Mouse (Mus musculus) myocyte (in vitro differentiated cells): ENCODE results near the gene Clec4a1. TPM values are rescaled to one million over a fixed set of nuclear protein-coding genes. Genes with fewer than 3 reads are reported as not detected.

ENCODE experiments used
- H3K27me3 ChIP-seq: one replicate; pipeline ENCODE4 v1.6.1; 2011; ENCODE audit not compliant: control insufficient read depth, insufficient read depth, insufficient read length
- H3K36me3 ChIP-seq: one replicate; pipeline ENCODE4 v1.6.1; 2011; ENCODE audit not compliant: control insufficient read depth, insufficient read depth
- H3K4me2 ChIP-seq: one replicate; pipeline ENCODE4 v1.6.1; 2011; ENCODE audit warnings: low read depth, control low read depth
- H3K4me3 ChIP-seq: one replicate; pipeline ENCODE4 v1.5.1; 2011; ENCODE audit warnings: mild to moderate bottlenecking, control low read depth, moderate library complexity
- H3K79me2 ChIP-seq: one replicate; pipeline ENCODE4 v1.6.1; 2011; ENCODE audit not compliant: control insufficient read depth, insufficient read depth
- H3ac ChIP-seq: one replicate; pipeline ENCODE4 v1.6.1; 2011; ENCODE audit not compliant: control insufficient read depth, insufficient read length
- CEBPB ChIP-seq: IDR thresholded peaks from 2 replicates; pipeline ENCODE4 v1.6.1; 2011; ENCODE audit warnings: mild to moderate bottlenecking, moderate library complexity; ENCODE audit not compliant: poor library complexity, insufficient read depth, severe bottlenecking
- E2F4 ChIP-seq: IDR thresholded peaks from one replicate; pipeline ENCODE4 v1.6.1; 2011; ENCODE audit warnings: mild to moderate bottlenecking, control low read depth, moderate library complexity; ENCODE audit not compliant: insufficient read depth
- MAX ChIP-seq: IDR thresholded peaks from one replicate; pipeline ENCODE4 v1.6.1; 2011; ENCODE audit warnings: low read depth, mild to moderate bottlenecking, control low read depth
- MYOD1 ChIP-seq, 3 experiments: IDR thresholded peaks; one replicate each; pipeline ENCODE4 v1.6.1; 2011; ENCODE audit warnings: control low read depth in 2 of 3, low read depth in 2 of 3, mild to moderate bottlenecking in 2 of 3, moderate library complexity in 1 of 3; ENCODE audit not compliant: insufficient read length in 2 of 3, control insufficient read depth in 1 of 3
- MYOG ChIP-seq, 3 experiments: IDR thresholded peaks; one replicate each; pipeline ENCODE4 v1.6.1; 2011; ENCODE audit warnings: control low read depth in 2 of 3, low read depth in 2 of 3, mild to moderate bottlenecking in 2 of 3; ENCODE audit not compliant: insufficient read length in 2 of 3, control insufficient read depth in 1 of 3, insufficient read depth in 1 of 3
- POLR2A ChIP-seq: IDR thresholded peaks from one replicate; pipeline ENCODE4 v1.6.1; 2011; ENCODE audit warnings: low read depth, mild to moderate bottlenecking, control low read depth, moderate library complexity; ENCODE audit not compliant: insufficient read length
- POLR2AphosphoS2 ChIP-seq: IDR thresholded peaks from one replicate; pipeline ENCODE4 v1.6.1; 2011; ENCODE audit warnings: low read depth, control low read depth; ENCODE audit not compliant: insufficient read length
- REST ChIP-seq: IDR thresholded peaks from one replicate; pipeline ENCODE4 v1.6.1; 2011; ENCODE audit warnings: mild to moderate bottlenecking, control low read depth, moderate library complexity; ENCODE audit not compliant: insufficient read depth, insufficient read length
- SRF ChIP-seq: IDR thresholded peaks from one replicate; pipeline ENCODE4 v1.6.1; 2011; ENCODE audit warnings: low read depth; ENCODE audit not compliant: control insufficient read depth, insufficient read length
- TCF12 ChIP-seq: IDR thresholded peaks from one replicate; pipeline ENCODE4 v1.6.1; 2011; ENCODE audit warnings: mild to moderate bottlenecking, control low read depth; ENCODE audit not compliant: poor library complexity, insufficient read depth, severe bottlenecking
- TCF3 ChIP-seq: IDR thresholded peaks from one replicate; pipeline ENCODE4 v1.6.1; 2011; ENCODE audit warnings: low read depth, control low read depth; ENCODE audit not compliant: insufficient read length
- USF1 ChIP-seq: IDR thresholded peaks from one replicate; pipeline ENCODE4 v1.6.1; 2011; ENCODE audit warnings: low read depth, mild to moderate bottlenecking, control low read depth, moderate library complexity
- polyA plus RNA-seq: library from polyadenylated mRNA; unstranded; fragments of >200 nt; fragmentation: generic; extraction: Trizol; gene quantifications from one replicate; pipeline ENCODE4 v1.2.1, GENCODE M21; 2012; ENCODE audit warnings: missing spikeins

Clec4a1 gene
- polyA plus RNA-seq, 1 experiment, result not detected

DNA sequence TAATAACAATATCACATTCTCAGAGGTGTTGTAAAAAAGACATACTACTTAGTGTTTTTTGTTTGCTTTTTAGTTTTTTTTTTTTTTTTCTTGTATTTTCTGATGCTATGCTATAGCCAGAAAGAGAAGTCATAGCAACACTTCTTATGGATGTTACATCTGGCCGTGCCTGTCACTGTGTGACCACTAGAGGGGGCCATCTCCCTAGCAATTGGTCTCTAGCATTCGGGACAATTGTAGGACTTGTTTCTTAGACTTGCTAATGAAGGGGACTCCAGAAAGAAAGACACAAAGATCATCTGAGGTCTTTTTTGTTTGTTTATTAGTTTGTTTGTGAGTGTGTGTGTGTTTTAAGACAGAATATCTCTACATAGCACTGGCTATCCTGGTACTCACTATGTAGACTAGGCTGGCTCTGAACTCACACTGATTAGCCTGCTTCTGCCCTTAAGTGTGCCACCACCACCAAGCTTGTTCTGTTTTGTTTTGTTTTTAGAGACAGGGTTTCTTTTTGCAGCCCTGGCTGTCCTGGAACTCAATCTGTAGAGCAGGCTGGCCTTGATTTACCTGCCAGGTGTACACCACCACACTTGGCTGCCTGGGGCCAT is 29.1 kb upstream of the Clec4a1 start:
- Histone ChIP-seq H3K36me3 (peaks cover 21% of the 10 kb centered on the region), H3K4me2 (no peak overlapping the region), H3ac (no peak overlapping the region), H3K4me3 (no peak overlapping the region), H3K27me3 (no peaks in the 10 kb centered on the region), H3K79me2 (no peaks in the 10 kb centered on the region)
- TF ChIP-seq MYOD1 (IDR thresholded peaks at IDR 0.05; ENCODE audit: control insufficient read depth in 1 of 3, insufficient read length in 2 of 3, low read depth in 2 of 3), result no peak
- TF ChIP-seq TCF3, result no peak
- TF ChIP-seq MAX, result no peak
- TF ChIP-seq MYOG (IDR thresholded peaks at IDR 0.05; ENCODE audit: control insufficient read depth in 1 of 3, insufficient read depth in 1 of 3, insufficient read length in 2 of 3, low read depth in 2 of 3), result no peak
- TF ChIP-seq E2F4, result no peak
- no peak for TF ChIP-seq CEBPB
- no peak for TF ChIP-seq TCF12
- TF ChIP-seq POLR2AphosphoS2, result no peak
- TF ChIP-seq SRF, result no peak
- no peak for TF ChIP-seq REST
- TF ChIP-seq USF1, result no peak

DNA sequence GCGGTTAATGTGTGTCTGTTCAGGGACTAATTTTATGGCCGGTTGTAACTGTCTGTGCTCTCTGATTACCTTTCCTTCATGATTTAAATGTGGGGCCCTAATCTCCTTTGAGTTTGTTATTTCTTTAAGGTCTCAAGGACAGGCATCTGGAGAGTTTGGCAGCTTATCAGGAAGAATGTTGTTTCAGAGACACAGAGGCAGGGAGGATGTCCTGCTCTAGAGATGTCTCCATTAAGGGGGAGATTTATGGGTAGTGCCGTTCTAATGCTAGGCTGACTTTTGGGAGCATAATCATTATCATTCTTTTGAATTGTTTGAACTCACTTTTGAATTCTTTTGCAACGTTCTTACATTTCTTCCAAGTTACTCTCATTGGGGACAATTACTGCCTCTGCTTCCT is 1.7 kb upstream of the Clec4a1 start:
- no peaks in the 10 kb centered on the region for H3K79me2 ChIP-seq
- no peak overlapping the region for H3ac ChIP-seq
- no peak overlapping the region for H3K4me2 ChIP-seq
- no peaks in the 10 kb centered on the region for H3K27me3 ChIP-seq
- no peak overlapping the region for H3K4me3 ChIP-seq
- no peak for TF ChIP-seq POLR2A
- no peak for TF ChIP-seq CEBPB
- TF ChIP-seq POLR2AphosphoS2, result no peak
- no peak for TF ChIP-seq USF1
- TF ChIP-seq MAX, result no peak
- TF ChIP-seq REST, result no peak
- no peak for TF ChIP-seq TCF3
- no peak for TF ChIP-seq MYOG (IDR thresholded peaks at IDR 0.05; ENCODE audit: control insufficient read depth in 1 of 3, insufficient read depth in 1 of 3, insufficient read length in 2 of 3, low read depth in 2 of 3)
- no peak for TF ChIP-seq TCF12
- no peak for TF ChIP-seq E2F4
- no peak for TF ChIP-seq SRF
- no peak for TF ChIP-seq MYOD1 (IDR thresholded peaks at IDR 0.05; ENCODE audit: control insufficient read depth in 1 of 3, insufficient read length in 2 of 3, low read depth in 2 of 3)
- H3K36me3 ChIP-seq, result no peaks in the 10 kb centered on the region

DNA sequence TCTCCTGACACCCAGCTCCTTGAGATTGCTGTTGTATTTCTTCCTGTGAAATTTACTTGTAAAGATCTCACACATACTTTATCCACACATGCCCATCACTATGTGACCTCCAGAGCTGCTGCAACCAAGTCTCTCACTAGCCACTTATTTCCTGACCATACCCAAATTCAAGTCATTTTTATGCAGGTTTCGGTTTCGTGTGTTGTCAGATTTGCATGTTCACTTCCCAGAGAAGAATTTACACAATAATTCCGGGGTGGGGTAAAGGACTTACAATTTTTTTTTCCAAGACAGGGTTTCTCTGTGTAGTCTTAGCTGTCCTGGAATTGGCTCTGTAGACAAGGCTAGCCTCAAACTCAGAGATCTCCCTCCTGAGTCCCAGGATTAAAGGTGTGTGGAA is 13.2 kb downstream of the Clec4a1 start:
- TF ChIP-seq POLR2A (no peak), SRF (no peak), MYOG (IDR thresholded peaks at IDR 0.05; ENCODE audit: control insufficient read depth in 1 of 3, insufficient read depth in 1 of 3, insufficient read length in 2 of 3, low read depth in 2 of 3) (no peak), MAX (no peak), CEBPB (no peak), TCF3 (no peak), TCF12 (no peak), E2F4 (no peak), MYOD1 (IDR thresholded peaks at IDR 0.05; ENCODE audit: control insufficient read depth in 1 of 3, insufficient read length in 2 of 3, low read depth in 2 of 3) (no peak), REST (no peak), POLR2AphosphoS2 (no peak), USF1 (no peak)
- no peak overlapping the region for H3ac ChIP-seq
- H3K27me3 ChIP-seq, result no peaks in the 10 kb centered on the region
- H3K36me3 ChIP-seq, result no peaks in the 10 kb centered on the region
- H3K4me3 ChIP-seq, result no peak overlapping the region
- no peak overlapping the region for H3K4me2 ChIP-seq
- H3K79me2 ChIP-seq, result no peaks in the 10 kb centered on the region

DNA sequence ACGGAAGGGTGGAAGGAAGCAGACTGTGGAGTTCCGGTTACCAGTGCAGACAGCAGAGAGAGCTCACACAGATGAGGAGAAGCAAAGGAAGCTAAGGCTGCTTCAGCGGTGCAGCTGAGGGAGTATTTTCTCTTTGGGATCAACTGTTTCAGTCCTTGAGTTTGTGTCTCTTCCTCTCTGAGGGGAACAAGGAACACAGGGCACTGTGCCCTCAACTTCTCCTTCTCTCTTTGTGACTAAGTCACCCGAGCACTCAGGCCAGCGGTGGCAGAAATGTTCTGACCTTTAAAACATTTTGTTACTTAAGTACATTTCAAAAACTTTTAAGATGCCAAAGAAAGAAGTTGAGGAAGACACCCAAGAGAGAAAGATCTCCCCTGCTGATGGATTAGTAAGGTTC is 18.0 kb downstream of the Clec4a1 start:
- no peak overlapping the region for H3K4me3 ChIP-seq
- H3K27me3 ChIP-seq, result no peaks in the 10 kb centered on the region
- no peaks in the 10 kb centered on the region for H3K36me3 ChIP-seq
- H3K4me2 ChIP-seq, result no peak overlapping the region
- no peak overlapping the region for H3ac ChIP-seq
- no peak for TF ChIP-seq CEBPB
- no peak for TF ChIP-seq MYOG (IDR thresholded peaks at IDR 0.05; ENCODE audit: control insufficient read depth in 1 of 3, insufficient read depth in 1 of 3, insufficient read length in 2 of 3, low read depth in 2 of 3)
- no peak for TF ChIP-seq POLR2AphosphoS2
- TF ChIP-seq TCF3, result no peak
- TF ChIP-seq SRF, result no peak
- no peak for TF ChIP-seq REST
- no peak for TF ChIP-seq POLR2A
- TF ChIP-seq TCF12, result no peak
- no peak for TF ChIP-seq MYOD1 (IDR thresholded peaks at IDR 0.05; ENCODE audit: control insufficient read depth in 1 of 3, insufficient read length in 2 of 3, low read depth in 2 of 3)
- TF ChIP-seq USF1, result no peak
- no peak for TF ChIP-seq MAX
- no peak for TF ChIP-seq E2F4
- no peaks in the 10 kb centered on the region for H3K79me2 ChIP-seq
